Mouse (Mus musculus): ENCODE measurements around the gene Epn2. TPM values are rescaled to one million over a fixed set of nuclear protein-coding genes. Genes with fewer than 3 reads are reported as not detected.

Gene Epn2
- polyA plus RNA-seq, 1 experiment = 9.3 TPM

DNA sequence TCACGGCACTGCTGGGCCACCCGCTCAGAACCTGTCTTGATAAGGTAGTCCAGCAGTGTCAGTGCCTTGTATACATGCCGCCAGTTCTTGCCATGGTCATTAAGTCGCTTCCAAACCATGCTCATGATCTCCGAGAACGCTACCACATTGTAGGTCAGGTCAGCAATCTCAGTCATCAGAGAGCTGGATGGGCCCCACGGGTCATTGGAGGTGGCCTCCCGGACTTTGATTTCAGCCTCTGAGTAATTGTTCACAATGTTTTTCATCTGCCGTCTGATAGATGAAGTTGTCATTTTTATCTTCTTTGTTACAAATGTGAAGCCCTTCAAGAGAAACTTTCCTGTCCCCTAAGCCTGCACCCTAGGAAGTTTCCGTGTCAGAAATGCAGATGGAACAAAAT is 33.0 kb downstream of the Epn2 start:
- TF ChIP-seq CTCF (IDR thresholded peaks at IDR 0.05; ENCODE audit: extremely low read depth, insufficient read depth, insufficient read length, insufficient replicate concordance) = no peak
- WGBS = 88% methylated on average over 10 of the region's 10 CpGs
- Histone ChIP-seq H3K36me3 (ENCODE audit: control insufficient read depth, insufficient read depth, low read length) (no peaks in the 10 kb centered on the region), H3K4me3 (ENCODE audit: extremely low read depth, insufficient read depth, insufficient read length) (no peak overlapping the region), H3K4me1 (ENCODE audit: control insufficient read depth, insufficient read depth, insufficient read length) (no peaks in the 10 kb centered on the region; the same call in 1 of the 2 replicates), H3K27ac (ENCODE audit: insufficient read depth, low read length) (no peak overlapping the region), H3K27me3 (ENCODE audit: control insufficient read depth, insufficient read depth, low read length) (no peaks in the 10 kb centered on the region)
- no peak for DNase-seq (ENCODE audit: low read depth in 1 of 2, low spot score in 2 of 2)

- Histone ChIP-seq H3K4me1 (ENCODE audit: control insufficient read depth, insufficient read depth, insufficient read length) (no peaks in the 10 kb centered on the region), H3K36me3 (ENCODE audit: control insufficient read depth, insufficient read depth, low read length) (no peaks in the 10 kb centered on the region), H3K4me3 (ENCODE audit: extremely low read depth, insufficient read depth, insufficient read length) (no peak overlapping the region), H3K27me3 (ENCODE audit: control insufficient read depth, insufficient read depth, low read length) (no peaks in the 10 kb centered on the region), H3K27ac (ENCODE audit: insufficient read depth, low read length) (no peak overlapping the region)
- no peak for DNase-seq (ENCODE audit: low read depth in 1 of 2, low spot score in 2 of 2)
- WGBS = 81% methylated on average over 2 of the region's 2 CpGs
- TF ChIP-seq POLR2A (IDR thresholded peaks at IDR 0.05; ENCODE audit: low read depth, low read length) = no peak
- no peak for TF ChIP-seq CTCF (IDR thresholded peaks at IDR 0.05; ENCODE audit: extremely low read depth, insufficient read depth, insufficient read length, insufficient replicate concordance)
Measured at GRCm38 (mm10) chr11:61545586-61545985, 33.9 kb downstream of the Epn2 start.

- H3K36me3 ChIP-seq (ENCODE audit: control insufficient read depth, insufficient read depth, low read length) = no peaks in the 10 kb centered on the region
- H3K4me3 ChIP-seq (ENCODE audit: extremely low read depth, insufficient read depth, insufficient read length) = no peak overlapping the region
- H3K27ac ChIP-seq (ENCODE audit: insufficient read depth, low read length) = no peak overlapping the region
- no peaks in the 10 kb centered on the region for H3K4me1 ChIP-seq (ENCODE audit: control insufficient read depth, insufficient read depth, insufficient read length)
- DNase-seq (ENCODE audit: low read depth in 1 of 2, low spot score in 2 of 2) = no peak
- H3K27me3 ChIP-seq (ENCODE audit: control insufficient read depth, insufficient read depth, low read length) = no peaks in the 10 kb centered on the region
- TF ChIP-seq CTCF (IDR thresholded peaks at IDR 0.05; ENCODE audit: extremely low read depth, insufficient read depth, insufficient read length, insufficient replicate concordance) = no peak
- no peak for TF ChIP-seq POLR2A (IDR thresholded peaks at IDR 0.05; ENCODE audit: low read depth, low read length)
- WGBS = 82% methylated on average over 2 of the region's 2 CpGs
Measured at GRCm38 (mm10) chr11:61541106-61541505, 38.4 kb downstream of the Epn2 start.

- Histone ChIP-seq H3K4me3 (ENCODE audit: extremely low read depth, insufficient read depth, insufficient read length) (no peak overlapping the region), H3K4me1 (ENCODE audit: control insufficient read depth, insufficient read depth, insufficient read length) (no peaks in the 10 kb centered on the region), H3K27me3 (ENCODE audit: control insufficient read depth, insufficient read depth, low read length) (no peaks in the 10 kb centered on the region), H3K36me3 (ENCODE audit: control insufficient read depth, insufficient read depth, low read length) (no peaks in the 10 kb centered on the region), H3K27ac (ENCODE audit: insufficient read depth, low read length) (no peak overlapping the region)
- WGBS = 94% methylated on average over 7 of the region's 7 CpGs
- no peak for DNase-seq (ENCODE audit: low read depth in 1 of 2, low spot score in 2 of 2)
- TF ChIP-seq POLR2A (IDR thresholded peaks at IDR 0.05; ENCODE audit: low read depth, low read length) = no peak
- TF ChIP-seq CTCF (IDR thresholded peaks at IDR 0.05; ENCODE audit: extremely low read depth, insufficient read depth, insufficient read length, insufficient replicate concordance) = no peak
Measured at GRCm38 (mm10) chr11:61540642-61541041, 38.8 kb downstream of the Epn2 start.

DNA sequence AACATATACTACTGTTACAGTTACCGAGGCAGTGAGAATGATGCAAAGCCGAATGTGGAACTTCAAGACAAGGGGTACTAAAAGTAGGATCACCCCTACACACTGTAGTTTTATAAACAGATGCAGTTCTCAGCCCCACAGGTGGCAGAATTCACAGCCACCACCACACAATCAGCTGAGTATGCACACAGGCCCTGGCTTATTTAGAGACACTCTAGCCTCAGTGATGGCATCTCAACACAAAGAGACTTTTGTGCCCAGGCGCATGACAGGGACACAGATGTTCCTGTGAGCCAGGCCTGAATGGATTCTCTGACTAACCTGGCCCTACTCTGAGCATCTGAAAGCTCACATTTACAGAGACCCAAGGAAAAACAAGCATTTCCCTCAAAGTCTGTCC is 42.1 kb downstream of the Epn2 start:
- TF ChIP-seq CTCF (IDR thresholded peaks at IDR 0.05; ENCODE audit: extremely low read depth, insufficient read depth, insufficient read length, insufficient replicate concordance) (no peak), POLR2A (IDR thresholded peaks at IDR 0.05; ENCODE audit: low read depth, low read length) (no peak)
- Histone ChIP-seq H3K36me3 (ENCODE audit: control insufficient read depth, insufficient read depth, low read length) (no peaks in the 10 kb centered on the region), H3K4me3 (ENCODE audit: extremely low read depth, insufficient read depth, insufficient read length) (no peak overlapping the region), H3K4me1 (ENCODE audit: control insufficient read depth, insufficient read depth, insufficient read length) (no peaks in the 10 kb centered on the region), H3K27me3 (ENCODE audit: control insufficient read depth, insufficient read depth, low read length) (no peaks in the 10 kb centered on the region), H3K27ac (ENCODE audit: insufficient read depth, low read length) (no peak overlapping the region)
- WGBS = 90% methylated on average over 3 of the region's 3 CpGs
- no peak for DNase-seq (ENCODE audit: low read depth in 1 of 2, low spot score in 2 of 2)

GRCm38 (mm10) chr11:61536952-61537351 is 42.5 kb downstream of the Epn2 start:
- no peaks in the 10 kb centered on the region for H3K27me3 ChIP-seq (ENCODE audit: control insufficient read depth, insufficient read depth, low read length)
- TF ChIP-seq CTCF (IDR thresholded peaks at IDR 0.05; ENCODE audit: extremely low read depth, insufficient read depth, insufficient read length, insufficient replicate concordance) (no peak), POLR2A (IDR thresholded peaks at IDR 0.05; ENCODE audit: low read depth, low read length) (no peak)
- 72% methylated on average over 3 of the region's 3 CpGs for WGBS

GRCm38 (mm10) chr11:61535530-61535929 is 44.0 kb downstream of the Epn2 start:
- 34% methylated on average over 1 of the region's 1 CpGs for WGBS
- DNase-seq (ENCODE audit: low read depth in 1 of 2, low spot score in 2 of 2) = no peak
- no peaks in the 10 kb centered on the region for H3K27me3 ChIP-seq (ENCODE audit: control insufficient read depth, insufficient read depth, low read length)
- no peaks in the 10 kb centered on the region for H3K4me1 ChIP-seq (ENCODE audit: control insufficient read depth, insufficient read depth, insufficient read length)
- H3K27ac ChIP-seq (ENCODE audit: insufficient read depth, low read length) = no peak overlapping the region
- no peaks in the 10 kb centered on the region for H3K36me3 ChIP-seq (ENCODE audit: control insufficient read depth, insufficient read depth, low read length)
- TF ChIP-seq POLR2A (IDR thresholded peaks at IDR 0.05; ENCODE audit: low read depth, low read length) = no peak
- TF ChIP-seq CTCF (IDR thresholded peaks at IDR 0.05; ENCODE audit: extremely low read depth, insufficient read depth, insufficient read length, insufficient replicate concordance) = no peak
- H3K4me3 ChIP-seq (ENCODE audit: extremely low read depth, insufficient read depth, insufficient read length) = no peak overlapping the region

More at GRCm38 (mm10) chr11:61536952-61537351, 42.5 kb downstream of the Epn2 start:
- Histone ChIP-seq H3K36me3 (ENCODE audit: control insufficient read depth, insufficient read depth, low read length) (no peaks in the 10 kb centered on the region), H3K4me1 (ENCODE audit: control insufficient read depth, insufficient read depth, insufficient read length) (no peaks in the 10 kb centered on the region), H3K27ac (ENCODE audit: insufficient read depth, low read length) (no peak overlapping the region), H3K4me3 (ENCODE audit: extremely low read depth, insufficient read depth, insufficient read length) (no peak overlapping the region)
- no peak for DNase-seq (ENCODE audit: low read depth in 1 of 2, low spot score in 2 of 2)
